Mouse (Mus musculus): ENCODE data around the gene Gclm.

The Gclm gene

GRCm38 (mm10) chr3:122242876-122243275 lies 2.5 kb upstream of the Gclm start:
- WGBS: 61% methylated on average over 6 of the region's 6 CpGs

DNA sequence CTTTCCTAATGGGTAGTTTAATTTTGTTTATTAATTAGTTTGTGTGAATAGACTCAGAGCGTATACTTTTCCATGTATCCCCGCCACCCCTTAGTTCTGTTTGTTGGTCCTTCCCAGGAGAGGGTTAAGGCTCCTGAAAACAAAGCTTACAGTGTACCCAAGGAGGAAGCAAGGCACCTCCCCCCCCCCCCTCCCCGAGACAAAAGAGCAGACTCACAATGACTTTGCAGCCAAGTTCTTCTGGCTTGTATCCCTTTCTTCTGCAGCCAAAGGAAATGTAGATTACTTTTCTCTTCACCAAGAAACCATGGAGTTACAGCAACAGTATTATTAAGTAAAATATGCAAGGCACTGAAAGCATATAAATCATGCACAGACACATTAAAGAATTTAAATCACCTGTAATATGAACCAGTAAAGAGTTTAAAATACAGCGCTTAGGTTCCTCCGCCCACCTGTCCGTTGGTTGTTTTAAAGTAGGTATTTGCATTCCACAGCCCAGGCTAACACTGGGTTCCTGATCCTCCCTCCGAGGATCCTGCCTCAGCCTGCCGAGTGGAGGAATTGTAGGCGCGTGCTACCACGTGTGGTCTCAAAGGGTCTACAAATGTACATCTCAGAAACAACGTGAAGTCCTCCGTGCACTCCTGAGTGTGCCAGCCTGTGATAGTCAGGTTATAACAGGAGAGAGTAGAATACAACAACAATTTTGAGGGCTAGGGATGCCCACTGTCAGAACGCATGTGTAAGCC lies 1.8 kb upstream of the Gclm start:
- WGBS: 42% methylated on average over 14 of the region's 14 CpGs

GRCm38 (mm10) chr3:122244759-122245158 lies 598 bp upstream of the Gclm start:
- 34% methylated on average over 6 of the region's 6 CpGs for WGBS

DNA sequence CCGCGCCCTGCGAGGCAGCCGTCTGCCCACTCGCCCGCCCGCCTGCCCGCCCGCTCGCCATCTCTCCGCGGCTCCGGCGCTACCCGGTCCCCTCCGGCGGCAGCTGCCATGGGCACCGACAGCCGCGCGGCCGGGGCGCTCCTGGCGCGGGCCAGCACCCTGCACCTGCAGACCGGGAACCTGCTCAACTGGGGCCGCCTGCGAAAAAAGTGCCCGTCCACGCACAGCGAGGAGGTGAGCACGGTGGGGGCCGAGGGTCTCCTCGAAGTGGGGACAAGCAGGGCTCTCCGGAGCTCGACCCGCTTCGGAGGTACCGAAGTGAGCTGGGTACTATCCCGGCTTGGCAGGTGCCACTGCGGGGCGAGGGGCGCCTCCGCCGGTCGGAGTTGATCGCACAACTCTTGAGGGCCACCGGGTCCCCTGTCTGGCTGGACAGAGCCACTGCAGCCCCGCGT lies 548 bp downstream of the Gclm start:
- under 1% methylated on average over 47 of the region's 50 CpGs for WGBS

GRCm38 (mm10) chr3:122246406-122246805 lies 1.0 kb downstream of the Gclm start:
- WGBS: 34% methylated on average over 6 of the region's 6 CpGs

GRCm38 (mm10) chr3:122246986-122247767 lies 1.8 kb downstream of the Gclm start:
- WGBS: 52% methylated on average over 12 of the region's 12 CpGs

GRCm38 (mm10) chr3:122247768-122248100 lies 2.4 kb downstream of the Gclm start:
- 86% methylated on average over 2 of the region's 2 CpGs for WGBS

DNA sequence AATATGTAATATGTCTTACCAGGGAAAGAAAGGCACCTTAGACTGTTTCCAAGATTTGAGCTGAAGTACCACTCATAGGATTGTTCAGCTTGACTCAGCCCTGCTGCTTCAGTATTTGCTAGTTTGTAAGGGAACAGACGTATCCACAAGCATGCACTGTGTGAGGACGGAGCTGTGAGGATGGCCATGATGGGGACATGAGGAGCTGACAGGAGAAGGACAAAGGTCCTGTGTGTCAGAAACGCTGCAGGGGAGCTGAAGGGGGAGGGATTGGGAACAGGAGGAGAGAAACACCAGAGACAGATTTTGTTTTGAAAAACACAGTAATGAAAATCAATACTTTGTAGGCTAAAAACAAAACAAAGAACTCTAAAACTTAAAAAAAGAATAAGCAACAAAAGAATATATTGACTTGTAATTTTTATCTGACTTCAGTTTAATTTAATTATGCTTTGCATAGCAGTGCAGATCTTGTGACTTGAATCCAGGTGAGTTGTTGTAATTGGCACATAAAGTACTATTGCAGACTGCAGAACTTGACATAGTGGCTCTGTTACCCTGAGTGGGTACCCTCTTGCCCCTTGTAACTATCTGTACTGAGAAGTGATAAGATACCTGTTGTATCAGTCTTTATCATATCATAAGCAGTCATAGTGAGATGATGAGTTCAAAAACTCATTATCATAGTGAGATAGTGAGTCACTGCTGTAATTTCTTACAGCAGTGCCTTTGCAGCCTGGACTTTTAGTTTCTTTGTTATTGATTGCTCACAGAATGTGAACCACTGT lies 7.3 kb downstream of the Gclm start:
- 54% methylated on average over 3 of the region's 3 CpGs for WGBS

GRCm38 (mm10) chr3:122254050-122254449 lies 8.7 kb downstream of the Gclm start:
- WGBS: 88% methylated on average over 7 of the region's 7 CpGs

DNA sequence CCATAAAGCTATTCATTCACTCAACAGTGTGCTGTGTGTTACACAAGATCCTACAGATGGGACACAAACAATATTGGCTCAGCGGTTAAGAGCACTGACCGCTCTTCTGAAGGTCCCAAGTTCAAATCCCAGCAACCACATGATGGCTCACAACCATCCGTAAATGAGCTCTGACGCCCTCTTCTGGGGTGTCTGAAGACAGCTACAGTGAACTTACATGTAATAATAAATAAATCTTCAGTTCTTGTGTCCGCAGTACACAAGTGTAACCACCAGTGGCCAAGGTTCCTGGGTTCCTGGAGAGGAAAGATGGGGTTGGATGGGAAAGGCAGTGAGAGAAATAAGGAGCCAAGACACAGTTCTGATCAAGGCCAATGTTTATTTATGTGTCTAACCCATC lies 24.6 kb downstream of the Gclm start:
- WGBS: 80% methylated on average over 5 of the region's 5 CpGs

GRCm38 (mm10) chr3:122272565-122272964 lies 27.2 kb downstream of the Gclm start:
- WGBS: 41% methylated on average over 1 of the region's 1 CpGs

GRCm38 (mm10) chr3:122273407-122274240 lies 28.3 kb downstream of the Gclm start:
- WGBS: 8% methylated on average over 20 of the region's 20 CpGs

DNA sequence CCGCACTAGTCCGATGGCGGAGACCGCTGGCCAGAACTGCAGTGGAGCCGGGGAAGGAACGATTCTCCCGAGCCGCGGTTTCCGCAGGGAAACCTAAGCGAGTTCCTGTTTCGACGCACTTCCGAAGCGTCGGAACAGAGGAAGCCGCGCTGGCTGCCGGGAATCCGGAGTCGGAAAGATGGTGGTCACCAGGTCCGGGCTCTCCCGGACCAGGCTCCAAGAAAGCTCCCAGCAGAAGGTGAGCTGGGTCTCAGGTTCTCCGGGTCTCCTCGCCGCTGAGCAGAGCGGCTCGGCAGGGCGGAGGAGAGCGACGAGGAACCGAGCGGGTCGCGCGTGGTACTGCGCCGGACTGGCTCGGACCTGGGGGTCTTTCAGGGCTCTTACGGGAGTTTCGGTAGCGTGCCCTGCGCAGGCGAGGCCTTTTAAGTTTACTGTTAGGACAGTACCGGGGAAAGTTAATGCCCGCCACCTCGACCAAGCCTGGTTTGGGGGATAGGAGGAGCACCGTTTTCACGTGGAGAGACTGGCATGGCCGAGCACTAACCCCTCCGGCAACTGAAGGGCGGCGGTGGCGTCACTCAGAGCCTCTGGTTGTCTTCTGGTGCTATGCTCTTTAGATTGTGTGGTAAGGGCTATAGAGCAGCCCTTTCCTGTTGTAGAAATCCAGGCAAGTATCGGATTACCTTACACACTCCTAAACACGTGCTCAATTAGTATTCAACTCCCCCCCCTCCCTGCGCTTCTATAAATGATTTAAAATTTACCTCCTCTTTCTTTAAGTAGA lies 29.1 kb downstream of the Gclm start, which contains the start of gene Dnttip2:
Gene Dnttip2 (plus strand): TSS at position 148 of the 784 bp plus-strand sequence.
- under 1% methylated on average over 57 of the region's 57 CpGs for WGBS

DNA sequence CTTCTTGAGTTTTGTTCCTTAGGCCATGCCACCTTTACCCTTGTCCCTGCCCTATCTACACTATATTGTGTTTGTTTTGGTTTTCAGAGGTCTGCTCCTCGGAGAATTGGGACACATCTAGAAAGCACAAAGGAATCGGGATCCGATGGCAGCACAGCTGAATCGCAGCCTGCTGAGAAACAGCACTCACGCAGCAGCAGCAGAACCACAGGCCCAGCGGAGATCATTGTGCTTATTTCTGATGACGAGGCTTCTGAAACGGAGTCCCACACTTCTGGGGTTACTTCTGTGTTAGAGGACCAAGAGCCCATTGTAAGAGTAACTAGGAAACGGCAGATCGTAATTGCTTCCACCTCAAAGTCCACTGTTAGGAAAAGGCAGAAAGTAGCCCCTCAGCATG lies 29.8 kb downstream of the Gclm start:
- WGBS: 68% methylated on average over 10 of the region's 10 CpGs

DNA sequence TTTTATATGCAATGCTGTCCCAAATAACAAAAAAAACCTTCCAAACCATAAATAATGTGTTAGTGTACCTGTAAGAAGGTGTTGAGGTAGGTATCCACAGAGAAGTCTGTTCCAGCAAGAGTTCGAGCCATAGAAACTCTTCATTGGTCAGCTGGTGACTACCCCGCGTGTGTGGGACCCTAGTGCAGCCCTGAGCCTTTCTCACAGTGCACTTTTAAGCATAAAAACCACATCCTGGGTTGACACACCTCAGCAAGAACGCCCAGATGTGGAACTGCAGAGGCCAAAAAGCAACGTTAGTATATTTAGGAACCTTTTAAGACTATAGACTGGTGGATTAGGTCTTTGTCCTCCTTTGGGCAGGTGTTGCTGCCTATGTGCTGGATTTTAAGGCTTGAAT lies 41.8 kb downstream of the Gclm start:
- WGBS: 81% methylated on average over 5 of the region's 5 CpGs

GRCm38 (mm10) chr3:122288613-122289195 lies 43.3 kb downstream of the Gclm start:
- WGBS: 83% methylated on average over 5 of the region's 5 CpGs

DNA sequence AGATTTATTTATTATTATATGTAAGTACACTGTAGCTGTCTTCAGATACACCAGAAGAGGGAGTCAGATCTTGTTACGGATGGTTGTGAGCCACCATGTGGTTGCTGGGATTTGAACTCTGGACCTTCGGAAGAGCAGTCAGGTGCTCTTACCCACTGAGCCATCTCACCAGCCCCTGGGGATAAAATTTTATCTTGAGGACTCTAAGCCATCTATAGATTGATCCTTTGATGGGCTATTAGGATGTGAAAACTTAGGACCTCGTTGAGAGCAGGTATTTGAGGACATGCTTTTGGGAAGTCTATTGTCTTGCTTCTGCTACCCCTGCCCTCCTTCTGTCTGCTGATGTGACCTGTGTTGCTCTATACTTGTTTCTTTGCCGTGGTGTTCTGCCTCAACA lies 44.0 kb downstream of the Gclm start:
- 66% methylated on average over 4 of the region's 4 CpGs for WGBS

- WGBS: 66% methylated on average over 7 of the region's 7 CpGs
Observed at GRCm38 (mm10) chr3:122290696-122291095, 45.3 kb downstream of the Gclm start.

- 24% methylated on average over 12 of the region's 12 CpGs for WGBS
Observed at GRCm38 (mm10) chr3:122291828-122292227, 46.5 kb downstream of the Gclm start.

All from cerebral cortex, adult 2 months (tissue).